Mouse (Mus musculus) MEL (cell line): ENCODE results near the gene Susd5. TPM values are rescaled to one million over a fixed set of nuclear protein-coding genes. Genes with fewer than 3 reads are reported as not detected.

Experiments used
- DNase-seq: peaks from one replicate; pipeline ENCODE4 v3.0.0; 2011; ENCODE audit warnings: low read depth, low spot score
- H3K27ac ChIP-seq: 2 replicates; pipeline ENCODE4 v1.5.1; 2012; ENCODE audit warnings: low read depth, mild to moderate bottlenecking, control low read depth, low read length, moderate library complexity; ENCODE audit not compliant: control insufficient read depth
- H3K27me3 ChIP-seq, 2 experiments: fragments of 150-350 bp in 1 of 2; sonication (generic) in 1 of 2; 2 replicates each; pipeline ENCODE4 v1.6.1; 2012; ENCODE audit warnings: low read length in 2 of 2, mild to moderate bottlenecking in 2 of 2, improper control_type of control experiment in 1 of 2, moderate library complexity in 1 of 2; ENCODE audit not compliant: insufficient read depth in 2 of 2, control insufficient read depth in 1 of 2
- H3K36me3 ChIP-seq, 2 experiments: 2 replicates each; pipeline ENCODE4 v1.6.1; 2012 to 2014; ENCODE audit warnings: low read length in 2 of 2, improper control_type of control experiment in 1 of 2, inconsistent platforms in 1 of 2, mild to moderate bottlenecking in 1 of 2; ENCODE audit not compliant: insufficient read depth in 2 of 2, control insufficient read depth in 1 of 2
- H3K4me1 ChIP-seq, 2 experiments: fragments of 150-350 bp in 1 of 2; sonication (generic) in 1 of 2; 2 replicates each; pipeline ENCODE4 v1.6.1; 2012; ENCODE audit warnings: low read length in 2 of 2, improper control_type of control experiment in 1 of 2, mild to moderate bottlenecking in 1 of 2; ENCODE audit not compliant: insufficient read depth in 2 of 2, control insufficient read depth in 1 of 2
- H3K4me3 ChIP-seq, 2 experiments: fragments of 150-350 bp in 1 of 2; sonication (generic) in 1 of 2; 2 replicates each; pipeline ENCODE4 v1.5.1; 2012; ENCODE audit warnings: low read depth in 2 of 2, low read length in 2 of 2, mild to moderate bottlenecking in 2 of 2, moderate library complexity in 2 of 2, control low read depth in 1 of 2, improper control_type of control experiment in 1 of 2; ENCODE audit not compliant: control insufficient read depth in 1 of 2, insufficient read depth in 1 of 2
- H3K79me2 ChIP-seq: 2 replicates; pipeline ENCODE4 v1.6.1; 2012; ENCODE audit warnings: mild to moderate bottlenecking, low read length, moderate library complexity; ENCODE audit not compliant: control insufficient read depth, poor library complexity, insufficient read depth
- H3K9ac ChIP-seq: 2 replicates; pipeline ENCODE4 v1.6.1; 2012; ENCODE audit warnings: low read depth, mild to moderate bottlenecking, control low read depth, low read length, moderate library complexity; ENCODE audit not compliant: control insufficient read depth, poor library complexity, severe bottlenecking
- H3K9me3 ChIP-seq: fragments of 150-350 bp; sonication (generic); replicated peaks from 2 replicates; pipeline ENCODE4 v1.6.1; 2012; ENCODE audit warnings: mild to moderate bottlenecking, low read length, improper control_type of control experiment, moderate library complexity; ENCODE audit not compliant: insufficient read depth
- CHD2 ChIP-seq: IDR thresholded peaks from 2 replicates; pipeline ENCODE4 v1.6.1; 2011; ENCODE audit warnings: low read length, improper control_type of control experiment
- CTCF ChIP-seq, 3 experiments: IDR thresholded peaks in 2 of 3; conservative IDR thresholded peaks in 1 of 3; 2 replicates each; pipeline ENCODE4 v1.5.1; 2011 to 2012; ENCODE audit warnings: low read length in 3 of 3, low read depth in 2 of 3, mild to moderate bottlenecking in 2 of 3, improper control_type of control experiment in 1 of 3, inconsistent platforms in 1 of 3, mixed read lengths in 1 of 3, moderate library complexity in 1 of 3; ENCODE audit not compliant: control insufficient read depth in 1 of 3, insufficient read depth in 1 of 3, poor library complexity in 1 of 3, severe bottlenecking in 1 of 3
- E2F4 ChIP-seq: IDR thresholded peaks from 2 replicates; pipeline ENCODE4 v1.6.1; 2011; ENCODE audit warnings: low read depth, low read length, improper control_type of control experiment, borderline replicate concordance
- ELF1 ChIP-seq: IDR thresholded peaks from 2 replicates; pipeline ENCODE4 v1.6.1; 2014; ENCODE audit warnings: low read depth, mild to moderate bottlenecking, inconsistent platforms, low read length, improper control_type of control experiment, moderate library complexity
- GABPA ChIP-seq: IDR thresholded peaks from 2 replicates; pipeline ENCODE4 v1.6.1; 2012; ENCODE audit warnings: low read depth, mild to moderate bottlenecking, inconsistent platforms, low read length, improper control_type of control experiment, moderate library complexity
- HCFC1 ChIP-seq: IDR thresholded peaks from 2 replicates; pipeline ENCODE4 v1.6.1; 2012; ENCODE audit warnings: low read depth, mild to moderate bottlenecking, inconsistent platforms, low read length, improper control_type of control experiment, moderate library complexity
- JUND ChIP-seq: IDR thresholded peaks from 2 replicates; pipeline ENCODE4 v1.6.1; 2011; ENCODE audit warnings: low read depth, mild to moderate bottlenecking, improper control_type of control experiment, low read length
- MAFK ChIP-seq: IDR thresholded peaks from 2 replicates; pipeline ENCODE4 v1.6.1; 2011; ENCODE audit warnings: low read depth, mild to moderate bottlenecking, low read length, improper control_type of control experiment, borderline replicate concordance
- MEF2A ChIP-seq: IDR thresholded peaks from 2 replicates; pipeline ENCODE4 v1.6.1; 2014; ENCODE audit warnings: low read depth, mild to moderate bottlenecking, inconsistent platforms, low read length, improper control_type of control experiment; ENCODE audit not compliant: poor library complexity, insufficient replicate concordance, severe bottlenecking; ENCODE audit errors: extremely low read depth
- MYB ChIP-seq: IDR thresholded peaks from 2 replicates; pipeline ENCODE4 v1.6.1; 2011; ENCODE audit warnings: mild to moderate bottlenecking, low read depth, low read length, improper control_type of control experiment
- MYC ChIP-seq: IDR thresholded peaks from 2 replicates; pipeline ENCODE4 v1.6.1; 2011; ENCODE audit warnings: low read depth, mild to moderate bottlenecking, low read length, improper control_type of control experiment, moderate library complexity
- NELFE ChIP-seq: IDR thresholded peaks from 2 replicates; pipeline ENCODE4 v1.6.1; 2011; ENCODE audit warnings: low read depth, low read length, improper control_type of control experiment
- POLR2AphosphoS2 ChIP-seq: IDR thresholded peaks from 2 replicates; pipeline ENCODE4 v1.6.1; 2011; ENCODE audit warnings: low read length, improper control_type of control experiment
- RAD21 ChIP-seq: IDR thresholded peaks from 2 replicates; pipeline ENCODE4 v1.6.1; 2011; ENCODE audit warnings: mild to moderate bottlenecking, low read depth, low read length, improper control_type of control experiment
- RCOR1 ChIP-seq: IDR thresholded peaks from 2 replicates; pipeline ENCODE4 v1.6.1; 2012; ENCODE audit warnings: low read depth, mild to moderate bottlenecking, inconsistent platforms, low read length, improper control_type of control experiment
- SMC3 ChIP-seq: IDR thresholded peaks from 2 replicates; pipeline ENCODE4 v1.6.1; 2011; ENCODE audit warnings: low read depth, low read length, improper control_type of control experiment
- TCF12 ChIP-seq: IDR thresholded peaks from 2 replicates; pipeline ENCODE4 v1.6.1; 2014; ENCODE audit warnings: low read depth, mild to moderate bottlenecking, inconsistent platforms, low read length, improper control_type of control experiment, moderate library complexity
- UBTF ChIP-seq: IDR thresholded peaks from 2 replicates; pipeline ENCODE4 v1.6.1; 2012; ENCODE audit warnings: low read depth, mild to moderate bottlenecking, inconsistent platforms, low read length, improper control_type of control experiment, moderate library complexity, borderline replicate concordance; ENCODE audit not compliant: insufficient read depth
- ZC3H11A ChIP-seq: IDR thresholded peaks from 2 replicates; pipeline ENCODE4 v1.6.1; 2012; ENCODE audit warnings: low read depth, mild to moderate bottlenecking, inconsistent platforms, low read length, improper control_type of control experiment
- ZMIZ1 ChIP-seq: IDR thresholded peaks from 2 replicates; pipeline ENCODE4 v1.6.1; 2012; ENCODE audit warnings: low read depth, mild to moderate bottlenecking, inconsistent platforms, low read length, improper control_type of control experiment, moderate library complexity
- polyA plus RNA-seq, 2 experiments: library from polyadenylated mRNA; stranded (reverse) in 1 of 2; unstranded in 1 of 2; fragments of >175 nt in 1 of 2; fragments of >200 nt in 1 of 2; gene quantifications; 2 replicates each; pipeline versions ENCODE4 v1.2.1 to v1.2.4; 2012; ENCODE audit warnings: low replicate concordance in 2 of 2, low read depth in 1 of 2; ENCODE audit not compliant: insufficient read length in 2 of 2, insufficient read depth in 1 of 2, missing spikeins in 1 of 2
- total RNA-seq: library from RNA; depleted of rRNA; stranded (reverse); fragments of 300-350 nt; gene quantifications from 2 replicates; pipeline ENCODE4 v1.2.3, GENCODE M21; 2012

The Susd5 gene
- total and polyA plus RNA-seq, 3 experiments: not detected

- no peaks in the 10 kb centered on the region for H3K27me3 ChIP-seq
- H3K9ac ChIP-seq: no peak overlapping the region
- H3K4me3 ChIP-seq: no peak overlapping the region
- DNase-seq: peak; percentile 45
- no peak overlapping the region for H3K27ac ChIP-seq
- TF ChIP-seq MYC (no peak), RCOR1 (no peak), SMC3 (peak; percentile 88), RAD21 (peak; percentile 60), CTCF (IDR thresholded peaks at IDR 0.05 in 2 of 3, conservative IDR thresholded peaks at IDR 0.05 in 1 of 3; ENCODE audit: control insufficient read depth in 1 of 3, insufficient read depth in 1 of 3, low read depth in 2 of 3, low read length in 3 of 3, poor library complexity in 1 of 3, severe bottlenecking in 1 of 3) (peak; percentile 64 to 77 (median 73)), CHD2 (no peak)
- H3K36me3 ChIP-seq: no peaks in the 10 kb centered on the region
- no peaks in the 10 kb centered on the region for H3K79me2 ChIP-seq
- no peaks in the 10 kb centered on the region for H3K4me1 ChIP-seq
- H3K9me3 ChIP-seq: no peaks in the 10 kb centered on the region
Observed at GRCm38 (mm10) chr9:114044446-114044845, 12.5 kb upstream of the Susd5 start.

DNA sequence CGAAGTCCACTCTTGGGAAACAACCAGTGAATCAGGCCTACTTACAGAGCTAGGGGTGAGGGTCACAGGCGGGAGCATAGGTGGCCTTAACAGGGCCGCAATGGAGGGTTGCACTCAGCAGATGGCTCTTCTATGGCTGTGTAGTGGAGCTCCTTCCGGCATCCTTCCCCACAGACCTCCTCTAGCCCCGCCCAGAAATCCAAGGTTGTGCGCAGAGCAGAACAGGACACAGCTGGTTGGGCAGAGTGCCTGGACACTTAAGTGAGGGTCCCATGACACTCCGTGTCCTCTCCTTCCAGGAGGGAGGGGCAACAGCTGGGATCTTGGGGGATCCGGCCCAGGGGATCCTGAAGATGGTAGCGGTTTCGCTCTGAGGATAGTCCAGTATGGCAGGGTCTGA lies 10.9 kb upstream of the Susd5 start, which contains the start of gene Fbxl2:
Fbxl2 (minus strand) TSS at position 164 of the 400 bp plus-strand sequence.
- no peak for TF ChIP-seq MYC
- no peak for TF ChIP-seq SMC3
- TF ChIP-seq NELFE: no peak
- TF ChIP-seq ELF1: no peak
- no peak for TF ChIP-seq POLR2AphosphoS2
- no peak for DNase-seq
- Histone ChIP-seq H3K27me3 (no peaks in the 10 kb centered on the region), H3K79me2 (no peaks in the 10 kb centered on the region), H3K36me3 (no peaks in the 10 kb centered on the region), H3K9ac (no peak within 1 kb of the TSS), H3K4me1 (no peaks in the 10 kb centered on the region), H3K9me3 (no peaks in the 10 kb centered on the region), H3K4me3 (no peak within 1 kb of the TSS), H3K27ac (no peak within 1 kb of the TSS)

DNA sequence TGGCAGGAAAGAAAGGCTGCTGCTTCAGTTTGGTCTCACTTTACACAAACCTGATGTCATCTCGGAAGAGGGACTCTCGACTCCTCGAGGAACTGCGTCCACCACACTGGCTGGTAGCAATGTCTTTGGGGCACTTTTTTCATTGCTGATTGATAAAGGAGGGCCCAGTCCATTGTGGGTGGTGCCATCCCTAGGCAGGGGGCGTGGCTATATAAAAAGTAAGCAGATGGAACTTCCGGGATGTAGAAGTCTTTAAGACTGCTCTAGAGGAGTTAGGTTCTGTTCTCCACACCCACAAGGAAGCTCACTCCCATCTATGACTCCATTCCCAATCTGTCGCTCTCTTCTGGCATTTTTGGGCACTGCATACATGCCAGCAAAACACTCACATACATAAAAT lies 10.3 kb upstream of the Susd5 start:
- no peak overlapping the region for H3K4me3 ChIP-seq
- no peak overlapping the region for H3K9ac ChIP-seq
- H3K9me3 ChIP-seq: no peaks in the 10 kb centered on the region
- no peaks in the 10 kb centered on the region for H3K36me3 ChIP-seq
- H3K27me3 ChIP-seq: no peaks in the 10 kb centered on the region
- no peaks in the 10 kb centered on the region for H3K79me2 ChIP-seq
- no peak overlapping the region for H3K27ac ChIP-seq
- no peaks in the 10 kb centered on the region for H3K4me1 ChIP-seq
- TF ChIP-seq E2F4: no peak
- no peak for TF ChIP-seq GABPA
- TF ChIP-seq ZMIZ1: no peak
- no peak for TF ChIP-seq JUND
- no peak for TF ChIP-seq RCOR1
- no peak for TF ChIP-seq ELF1
- no peak for TF ChIP-seq MAFK
- TF ChIP-seq UBTF: no peak
- no peak for TF ChIP-seq HCFC1
- TF ChIP-seq MEF2A: no peak
- no peak for TF ChIP-seq CTCF (IDR thresholded peaks at IDR 0.05 in 2 of 3, conservative IDR thresholded peaks at IDR 0.05 in 1 of 3; ENCODE audit: control insufficient read depth in 1 of 3, insufficient read depth in 1 of 3, low read depth in 2 of 3, low read length in 3 of 3, poor library complexity in 1 of 3, severe bottlenecking in 1 of 3)
- TF ChIP-seq ZC3H11A: no peak
- no peak for TF ChIP-seq TCF12
- no peak for TF ChIP-seq MYB
- TF ChIP-seq, all 39 proteins: peak for 0
- no peak for DNase-seq
